Mouse (Mus musculus) macrophage (primary cell): ENCODE data around the gene Evc. TPM values are rescaled to one million over a fixed set of nuclear protein-coding genes. Genes with fewer than 3 reads are reported as not detected.

Source experiments
- H3K27ac ChIP-seq: fragments of 350-480 bp; formaldehyde crosslinking; 2 replicates; pipeline ENCODE4 v1.9.0; 2021
- H3K36me3 ChIP-seq: fragments of 350-480 bp; formaldehyde crosslinking; 2 replicates; pipeline ENCODE4 v1.9.0; 2021; ENCODE audit errors: inconsistent target
- H3K4me3 ChIP-seq: fragments of 350-480 bp; formaldehyde crosslinking; 2 replicates; pipeline ENCODE4 v1.9.0; 2021; ENCODE audit errors: inconsistent target
- H3K79me2 ChIP-seq: fragments of 350-480 bp; formaldehyde crosslinking; 2 replicates; pipeline ENCODE4 v1.9.0; 2021; ENCODE audit errors: inconsistent target
- WGBS: methylation state at CpG from one replicate; pipeline ENCODE4 v1.1.7; 2026; ENCODE audit warnings: inconsistent platforms; ENCODE audit not compliant: missing documents; 5-methylcytosine and 5-hydroxymethylcytosine counted together
- polyA plus RNA-seq: library from polyadenylated mRNA; stranded (reverse); fragments of 250-400 nt; gene quantifications from 3 replicates; pipeline ENCODE4 v1.2.4, GENCODE M21; 2018; ENCODE audit warnings: inconsistent platforms

The Evc gene
- polyA plus RNA-seq, 1 experiment from 2014 or later, result not detected

DNA sequence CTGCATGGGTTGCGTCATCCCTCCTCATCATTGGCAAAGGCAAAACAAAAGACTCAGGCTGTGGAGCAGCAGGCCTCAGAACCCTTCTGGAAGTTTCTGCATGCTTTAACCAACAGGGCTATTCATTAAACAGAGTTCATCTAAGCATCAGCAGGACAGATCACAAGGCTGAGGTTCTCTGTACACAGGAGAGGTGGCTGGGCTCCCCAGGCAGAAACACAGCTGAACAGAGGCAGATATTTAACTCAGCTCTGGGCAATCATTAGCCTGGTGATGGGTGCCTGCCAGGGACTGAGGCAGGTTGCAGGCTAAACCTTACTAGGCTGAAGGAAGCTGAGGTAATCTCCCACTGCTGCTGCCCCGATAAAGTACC lies 5.6 kb downstream of the Evc start:
- H3K27ac ChIP-seq, result no peak overlapping the region
- H3K36me3 ChIP-seq, result no peaks in the 10 kb centered on the region
- H3K79me2 ChIP-seq, result no peaks in the 10 kb centered on the region
- 96% methylated on average over 2 of the region's 2 CpGs for WGBS
- H3K4me3 ChIP-seq, result no peak overlapping the region

DNA sequence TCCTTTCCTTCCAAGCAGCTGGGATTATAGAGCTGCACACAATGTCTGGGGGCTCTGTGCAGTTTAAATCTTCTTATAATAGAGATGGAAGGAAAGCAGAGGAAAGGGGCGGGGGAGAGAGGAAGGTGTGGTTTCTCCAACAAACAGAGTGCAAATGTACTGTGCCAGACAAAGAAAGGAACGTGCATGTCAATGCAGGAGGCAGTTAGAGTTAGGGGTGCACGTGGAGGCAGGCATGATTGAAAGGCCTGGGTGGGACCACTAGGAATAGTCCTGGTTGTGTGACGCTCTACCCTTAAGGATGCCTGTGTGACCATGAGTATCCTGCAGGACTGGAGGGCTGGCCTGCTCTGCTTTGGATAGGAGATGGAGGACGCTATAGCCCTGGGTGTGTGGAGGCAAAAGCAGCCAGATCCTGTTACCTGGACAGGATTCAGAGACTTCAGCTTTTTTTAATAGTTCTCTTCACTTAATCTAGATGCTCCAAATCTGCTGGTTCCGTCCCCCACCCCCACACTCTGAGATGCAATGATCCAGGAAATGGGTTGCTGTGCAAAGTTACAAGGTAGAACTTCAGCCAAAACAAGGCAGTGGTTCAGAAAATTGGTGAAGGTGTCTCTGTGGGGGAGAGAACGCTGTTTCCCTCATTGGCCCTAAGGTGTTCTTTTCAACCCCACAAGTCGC lies 6.1 kb downstream of the Evc start:
- WGBS, result 71% methylated on average over 8 of the region's 8 CpGs
- H3K36me3 ChIP-seq, result no peaks in the 10 kb centered on the region

DNA sequence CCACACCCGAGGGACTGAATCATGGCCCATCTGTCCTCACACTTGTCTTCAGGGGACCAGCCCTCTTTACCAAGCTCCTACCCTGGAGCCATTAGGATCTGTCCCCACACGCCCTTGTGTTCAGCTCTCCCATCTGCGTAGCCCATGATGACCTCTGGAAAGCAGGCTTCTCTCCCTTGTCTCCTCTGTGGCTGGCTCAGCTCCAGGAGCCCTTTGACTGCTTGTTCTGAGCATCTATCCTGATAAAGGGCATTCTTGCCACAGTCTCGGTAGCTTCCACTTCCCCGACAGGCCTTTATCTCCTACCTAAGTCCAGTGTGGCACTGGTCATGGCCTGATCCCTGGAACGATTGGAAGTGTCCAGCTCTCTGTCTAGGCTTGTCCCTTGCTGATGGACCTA lies 10.0 kb downstream of the Evc start:
- Histone ChIP-seq H3K27ac (no peak overlapping the region), H3K4me3 (no peak overlapping the region), H3K36me3 (no peaks in the 10 kb centered on the region), H3K79me2 (no peaks in the 10 kb centered on the region)
- 92% methylated on average over 6 of the region's 6 CpGs for WGBS

More for the DNA sequence above, 6.1 kb downstream of the Evc start:
- no peaks in the 10 kb centered on the region for H3K79me2 ChIP-seq
- no peak overlapping the region for H3K27ac ChIP-seq
- H3K4me3 ChIP-seq, result no peak overlapping the region

DNA sequence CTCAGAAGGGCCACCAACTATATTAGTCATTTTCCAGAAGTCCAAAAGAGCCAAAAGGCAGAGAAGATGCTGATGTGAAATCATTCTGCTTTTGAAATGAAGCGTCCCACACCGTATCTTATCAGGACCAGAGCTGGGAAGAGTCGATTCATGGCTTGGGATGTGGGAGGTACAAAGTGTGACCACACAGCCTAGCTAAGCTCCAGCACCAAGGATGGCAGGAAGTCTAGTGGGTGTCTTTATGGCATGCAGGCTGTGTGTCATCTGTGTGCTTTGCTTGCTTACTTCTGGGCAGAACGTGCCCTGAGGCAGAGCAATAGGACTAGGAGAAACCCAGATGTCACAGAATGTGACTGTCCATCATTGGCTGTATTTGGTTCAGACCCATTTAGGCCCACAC lies 15.9 kb downstream of the Evc start:
- Histone ChIP-seq H3K79me2 (no peaks in the 10 kb centered on the region), H3K4me3 (no peak overlapping the region), H3K36me3 (no peaks in the 10 kb centered on the region), H3K27ac (no peak overlapping the region)
- 84% methylated on average over 4 of the region's 4 CpGs for WGBS

DNA sequence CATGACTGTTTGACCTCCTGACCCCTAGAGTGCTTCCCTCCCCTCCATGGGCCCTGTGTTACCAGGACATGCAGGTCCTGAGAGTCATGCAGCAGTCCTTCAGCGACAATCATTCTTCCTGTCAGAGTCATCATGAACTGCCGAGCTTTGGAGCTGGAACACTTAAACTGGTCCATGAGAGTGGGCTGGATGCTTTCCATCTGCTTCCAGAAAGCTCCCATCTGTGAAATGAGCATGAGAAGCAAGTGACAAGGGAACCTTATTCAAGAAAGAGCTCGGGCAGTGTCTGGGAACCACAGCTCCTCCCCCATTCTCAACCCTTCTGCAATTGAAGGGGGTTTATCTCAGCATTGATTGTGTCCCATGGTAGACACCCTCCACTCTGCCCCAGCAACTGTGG lies 16.5 kb downstream of the Evc start:
- H3K79me2 ChIP-seq, result no peaks in the 10 kb centered on the region
- WGBS, result 70% methylated on average over 3 of the region's 3 CpGs
- no peak overlapping the region for H3K27ac ChIP-seq
- no peaks in the 10 kb centered on the region for H3K36me3 ChIP-seq
- no peak overlapping the region for H3K4me3 ChIP-seq

DNA sequence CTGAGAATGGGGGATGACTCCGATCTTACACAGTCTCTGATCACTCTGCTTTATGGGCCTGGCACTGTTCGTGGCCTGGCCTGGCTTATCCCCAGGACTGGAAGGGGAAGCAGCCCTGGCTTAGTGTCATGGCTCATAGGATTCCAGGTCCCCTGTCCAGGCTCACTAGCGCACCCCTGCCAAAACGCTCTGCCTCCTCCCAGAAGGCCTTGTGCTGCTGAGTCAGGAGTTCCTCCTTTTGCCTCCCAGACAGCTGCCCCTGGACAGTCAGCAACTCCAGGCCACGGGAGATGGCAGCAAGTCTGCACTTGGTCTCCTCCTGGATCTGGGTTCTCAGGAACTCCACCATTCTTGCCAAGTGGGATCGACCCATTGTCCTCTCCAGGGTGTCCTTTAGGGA lies 18.0 kb downstream of the Evc start:
- Histone ChIP-seq H3K4me3 (no peak overlapping the region), H3K27ac (no peak overlapping the region), H3K79me2 (no peaks in the 10 kb centered on the region), H3K36me3 (no peaks in the 10 kb centered on the region)
- 82% methylated on average over 6 of the region's 6 CpGs for WGBS

DNA sequence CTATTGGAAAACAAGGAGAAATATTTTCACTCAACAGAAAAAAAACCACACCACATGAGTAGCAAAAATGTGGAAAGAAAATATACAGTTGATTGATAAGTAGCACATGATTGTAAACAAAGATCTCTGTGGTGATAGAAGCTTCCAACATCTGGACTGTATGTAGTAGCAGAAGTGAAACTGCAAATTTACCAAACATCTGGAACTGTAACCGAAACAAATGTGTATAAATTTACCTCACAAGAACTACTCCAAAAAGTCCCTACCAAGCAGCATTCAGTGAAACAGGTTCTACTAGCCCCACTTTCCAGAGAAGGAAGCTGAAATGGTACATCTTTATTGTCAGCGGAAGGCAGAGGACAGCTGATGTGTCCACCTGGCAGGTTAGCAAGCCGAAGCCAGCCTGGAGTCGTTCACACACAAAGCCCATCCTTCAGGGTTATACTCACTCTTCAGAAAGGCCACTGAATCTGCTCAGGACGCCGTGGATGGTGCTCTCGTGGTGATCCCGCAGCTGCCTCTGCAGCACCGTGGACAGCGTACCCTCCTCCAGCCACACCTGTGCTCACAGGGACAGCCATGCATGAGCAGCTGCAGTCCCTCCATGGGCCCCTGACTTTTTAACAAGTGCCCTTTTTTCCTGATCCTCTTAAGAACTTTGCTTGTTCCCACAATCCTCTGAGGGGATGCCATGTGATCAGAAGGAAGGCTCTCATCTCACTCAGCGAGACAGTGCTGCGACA lies 23.5 kb downstream of the Evc start:
- Histone ChIP-seq H3K27ac (no peak overlapping the region), H3K79me2 (no peaks in the 10 kb centered on the region), H3K36me3 (no peaks in the 10 kb centered on the region), H3K4me3 (no peak overlapping the region)
- WGBS, result 87% methylated on average over 12 of the region's 12 CpGs

DNA sequence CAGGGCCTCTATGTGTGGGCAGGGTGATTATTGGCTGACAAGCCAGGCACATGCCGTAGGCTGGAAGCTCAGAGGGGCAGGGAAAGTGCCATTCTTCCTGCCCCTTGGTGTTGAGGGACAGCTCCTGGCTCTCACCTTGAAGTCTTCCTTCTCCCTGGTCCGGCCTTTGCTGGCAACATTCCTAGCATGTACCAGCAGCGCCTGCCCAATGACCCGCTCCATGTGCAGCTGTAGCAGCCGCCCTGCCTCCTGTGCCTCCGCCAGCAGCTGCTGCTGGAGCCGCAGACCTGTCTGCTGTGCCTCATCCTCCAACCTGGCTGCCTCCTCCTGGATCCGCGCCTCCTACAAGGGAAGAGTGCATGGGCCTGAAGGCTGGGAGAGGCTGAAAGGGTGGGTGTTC lies 26.7 kb downstream of the Evc start:
- H3K4me3 ChIP-seq, result no peak overlapping the region
- H3K27ac ChIP-seq, result no peak overlapping the region
- no peaks in the 10 kb centered on the region for H3K79me2 ChIP-seq
- 85% methylated on average over 9 of the region's 9 CpGs for WGBS
- H3K36me3 ChIP-seq, result no peaks in the 10 kb centered on the region

DNA sequence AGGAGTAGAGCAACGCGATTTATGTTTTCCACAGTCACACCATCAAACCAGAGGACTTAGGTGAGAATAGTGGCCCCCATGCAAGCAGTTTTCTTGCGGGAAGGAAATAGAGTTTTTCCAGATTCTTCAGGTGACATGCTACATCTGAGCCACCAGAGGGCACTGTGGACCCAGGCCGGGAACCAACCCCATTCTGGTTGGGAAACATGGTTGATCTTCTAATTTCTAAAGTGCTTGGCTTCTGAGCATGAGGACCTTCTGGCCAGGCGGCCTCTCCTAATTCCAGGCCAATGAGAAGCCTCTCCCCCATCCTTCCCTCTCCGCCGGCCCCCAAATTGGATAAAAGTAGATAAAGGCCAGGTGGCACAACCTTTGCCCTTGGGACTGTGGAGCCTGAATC lies 38.3 kb downstream of the Evc start:
- WGBS, result 24% methylated on average over 7 of the region's 7 CpGs
- Histone ChIP-seq H3K36me3 (no peaks in the 10 kb centered on the region), H3K27ac (no peak overlapping the region)

DNA sequence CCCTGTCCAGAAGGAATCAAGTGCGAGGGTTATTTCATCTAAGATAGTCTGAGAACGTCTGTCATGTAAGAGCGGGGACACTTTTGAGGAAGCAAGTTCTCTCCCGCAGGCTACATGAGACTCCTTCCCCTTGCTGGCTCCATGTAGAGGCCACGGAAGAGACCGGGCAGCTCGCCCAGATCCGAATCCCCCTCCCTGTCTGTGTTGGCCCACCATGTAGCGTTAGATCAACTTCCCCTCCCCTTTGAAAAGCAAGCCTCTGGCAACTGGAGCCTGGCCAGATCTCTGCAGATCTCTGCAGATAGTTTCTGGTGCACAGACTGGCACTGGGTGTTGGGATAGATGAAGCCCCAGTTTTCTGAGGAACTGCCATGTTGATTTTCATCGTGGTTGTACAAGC lies 40.0 kb downstream of the Evc start:
- H3K4me3 ChIP-seq, result no peak overlapping the region
- H3K79me2 ChIP-seq, result no peaks in the 10 kb centered on the region
- no peak overlapping the region for H3K27ac ChIP-seq
- no peaks in the 10 kb centered on the region for H3K36me3 ChIP-seq
- 70% methylated on average over 10 of the region's 10 CpGs for WGBS

More for the DNA sequence above, 38.3 kb downstream of the Evc start:
- Histone ChIP-seq H3K4me3 (no peak overlapping the region), H3K79me2 (no peaks in the 10 kb centered on the region)

DNA sequence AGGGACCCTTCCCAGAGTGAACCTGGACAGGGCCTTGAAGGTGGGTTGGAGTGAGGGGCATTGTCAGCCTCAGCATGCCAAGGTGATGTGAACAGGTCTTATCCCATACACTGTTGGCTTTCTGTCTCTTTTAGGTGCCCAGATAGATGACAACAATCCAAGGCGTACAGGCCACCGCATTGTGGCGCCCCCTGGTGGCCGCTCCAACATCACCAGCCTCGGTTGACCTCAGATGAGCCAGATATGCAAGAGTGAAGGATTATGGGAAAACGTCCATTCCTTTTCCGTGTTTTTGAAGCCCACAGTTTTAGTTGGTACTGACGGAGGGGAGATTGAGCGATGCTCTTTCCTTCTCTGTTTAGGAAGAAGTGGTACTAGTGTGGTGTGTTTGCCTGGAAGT lies 45.7 kb downstream of the Evc start:
- WGBS, result 72% methylated on average over 9 of the region's 9 CpGs
- H3K27ac ChIP-seq, result no peak overlapping the region
- no peaks in the 10 kb centered on the region for H3K79me2 ChIP-seq
- no peak overlapping the region for H3K4me3 ChIP-seq
- no peaks in the 10 kb centered on the region for H3K36me3 ChIP-seq

DNA sequence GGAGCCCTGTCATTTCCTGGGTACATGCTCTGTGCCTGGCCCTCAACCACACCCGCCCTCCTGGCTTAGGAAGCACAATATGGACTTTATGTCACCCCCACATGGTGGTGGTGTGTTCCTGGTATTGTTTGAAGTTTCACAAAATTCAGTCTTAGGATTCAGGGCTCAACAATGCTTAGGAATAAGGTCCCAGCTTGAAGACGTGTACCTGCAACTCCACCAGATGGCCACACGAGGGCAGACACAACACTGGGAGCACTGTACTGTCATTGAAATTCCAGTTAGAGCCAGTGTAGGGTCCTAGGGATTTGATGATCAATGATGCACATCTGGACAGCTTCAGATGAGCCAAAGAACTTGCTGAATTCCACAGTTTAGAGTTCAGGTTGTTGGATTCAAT lies 47.5 kb downstream of the Evc start:
- H3K36me3 ChIP-seq, result no peaks in the 10 kb centered on the region
- WGBS, result 10% methylated on average over 3 of the region's 3 CpGs

DNA sequence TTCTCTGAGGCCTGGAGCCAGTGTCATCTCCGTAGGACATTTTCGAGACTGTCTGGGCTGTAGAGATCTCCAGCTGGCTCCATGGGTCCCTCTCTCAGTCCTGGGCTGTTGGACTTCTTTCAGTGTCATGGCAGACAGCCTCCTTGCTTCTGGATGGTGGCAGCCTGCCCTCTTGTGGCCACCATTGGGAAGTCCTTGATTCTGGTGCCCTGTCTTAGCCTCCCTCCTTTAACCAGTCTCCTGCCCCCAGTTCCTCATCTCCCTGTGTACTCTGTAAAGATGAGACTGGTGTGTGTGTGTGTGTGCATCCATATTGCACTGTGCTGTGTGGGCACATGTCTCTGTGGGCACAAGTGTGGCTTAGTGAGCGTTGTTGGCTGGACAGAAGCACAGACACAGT lies 48.3 kb downstream of the Evc start:
- no peak overlapping the region for H3K4me3 ChIP-seq
- no peaks in the 10 kb centered on the region for H3K79me2 ChIP-seq
- H3K27ac ChIP-seq, result no peak overlapping the region
- H3K36me3 ChIP-seq, result no peaks in the 10 kb centered on the region
- 79% methylated on average over 3 of the region's 3 CpGs for WGBS

More for the DNA sequence above, 47.5 kb downstream of the Evc start:
- H3K79me2 ChIP-seq, result no peaks in the 10 kb centered on the region
- H3K27ac ChIP-seq, result no peak overlapping the region
- no peak overlapping the region for H3K4me3 ChIP-seq

DNA sequence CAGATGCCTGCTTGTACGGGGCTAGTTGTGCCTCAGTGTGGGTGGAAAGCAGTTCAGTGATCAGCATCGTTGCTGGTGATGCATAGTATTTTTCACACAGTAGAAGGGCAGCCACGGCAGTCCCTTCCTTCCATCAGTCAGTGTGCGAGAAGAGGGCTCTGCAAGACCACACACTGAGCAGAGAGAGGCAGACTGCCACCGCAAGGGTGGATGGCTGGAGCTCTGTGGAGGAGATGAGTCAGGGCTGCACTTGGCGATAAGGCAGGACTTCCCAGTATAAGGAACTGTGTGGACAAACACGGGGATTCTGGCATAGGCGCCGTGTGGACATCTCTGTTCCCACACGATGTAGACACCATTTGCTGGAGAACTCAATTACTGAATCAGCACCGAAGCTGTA lies 55.7 kb downstream of the Evc start:
- H3K27ac ChIP-seq, result no peak overlapping the region
- 90% methylated on average over 11 of the region's 11 CpGs for WGBS
- H3K79me2 ChIP-seq, result no peaks in the 10 kb centered on the region
- no peak overlapping the region for H3K4me3 ChIP-seq
- H3K36me3 ChIP-seq, result no peaks in the 10 kb centered on the region

DNA sequence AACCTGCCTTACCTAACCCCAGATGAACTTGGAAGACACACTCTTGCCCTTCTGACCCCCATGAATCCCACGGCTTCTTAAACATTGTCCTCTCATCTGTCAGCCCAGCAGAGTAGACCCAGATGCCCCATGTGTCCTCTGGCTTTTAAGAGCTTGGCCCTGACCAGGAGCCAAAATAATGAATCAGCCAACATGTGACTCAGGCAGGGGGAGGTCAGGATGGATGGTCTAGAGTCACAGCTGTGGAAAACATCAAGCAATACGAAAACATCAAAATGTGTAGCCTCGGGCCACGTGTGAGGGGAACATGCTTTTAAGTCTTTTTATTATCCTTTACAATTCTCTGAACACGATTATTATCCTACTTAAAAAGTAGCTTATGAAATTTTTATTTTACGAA lies 72.9 kb downstream of the Evc start:
- WGBS, result 92% methylated on average over 6 of the region's 6 CpGs
- Histone ChIP-seq H3K27ac (no peak overlapping the region), H3K4me3 (no peak overlapping the region), H3K36me3 (no peaks in the 10 kb centered on the region), H3K79me2 (no peaks in the 10 kb centered on the region)
